Mouse (Mus musculus): ENCODE measurements around the gene Zmpste24. TPM values are rescaled to one million over a fixed set of nuclear protein-coding genes. Genes with fewer than 3 reads are reported as not detected.

Zmpste24 gene
- polyA plus RNA-seq, 1 experiment from 2014 or later: 35.5 TPM

DNA sequence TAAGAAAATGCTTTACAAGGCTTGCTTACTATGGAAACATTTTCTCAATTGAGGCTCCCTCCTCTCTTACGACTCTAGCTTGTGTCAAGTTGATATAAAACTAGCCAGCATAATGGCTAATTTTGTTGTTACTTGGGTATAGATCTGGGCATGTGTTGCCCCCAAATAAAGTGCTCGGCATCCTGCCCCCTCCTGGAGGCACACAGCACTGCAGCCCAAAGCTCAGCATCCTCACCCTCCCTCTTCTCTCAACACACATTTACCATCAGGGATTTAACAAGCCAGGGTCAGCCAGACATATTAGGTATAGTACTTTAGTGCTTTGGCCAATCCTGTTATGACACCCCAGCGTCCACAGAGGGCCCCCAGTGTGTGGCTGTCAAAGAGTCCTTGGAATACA lies 41.7 kb downstream of the Zmpste24 start:
- H3K4me1 ChIP-seq: no peaks in the 10 kb centered on the region
- H3K27me3 ChIP-seq (replicated peaks): no peaks in the 10 kb centered on the region
- H3K4me2 ChIP-seq: no peak overlapping the region
- H3K4me3 ChIP-seq (replicated peaks): no peak overlapping the region
- H3K36me3 ChIP-seq: 0 out of 2 replicates have a peak, but pooled peaks cover 3% of the 10 kb centered on the region
- no peaks in the 10 kb centered on the region for H3K9me3 ChIP-seq
- H3K9ac ChIP-seq: no peak overlapping the region
- H3K27ac ChIP-seq: no peak overlapping the region
- WGBS: 45% methylated on average over 3 of the region's 3 CpGs
- no peak for ATAC-seq (ENCODE audit: insufficient read depth, low FRiP score, low read depth)

DNA sequence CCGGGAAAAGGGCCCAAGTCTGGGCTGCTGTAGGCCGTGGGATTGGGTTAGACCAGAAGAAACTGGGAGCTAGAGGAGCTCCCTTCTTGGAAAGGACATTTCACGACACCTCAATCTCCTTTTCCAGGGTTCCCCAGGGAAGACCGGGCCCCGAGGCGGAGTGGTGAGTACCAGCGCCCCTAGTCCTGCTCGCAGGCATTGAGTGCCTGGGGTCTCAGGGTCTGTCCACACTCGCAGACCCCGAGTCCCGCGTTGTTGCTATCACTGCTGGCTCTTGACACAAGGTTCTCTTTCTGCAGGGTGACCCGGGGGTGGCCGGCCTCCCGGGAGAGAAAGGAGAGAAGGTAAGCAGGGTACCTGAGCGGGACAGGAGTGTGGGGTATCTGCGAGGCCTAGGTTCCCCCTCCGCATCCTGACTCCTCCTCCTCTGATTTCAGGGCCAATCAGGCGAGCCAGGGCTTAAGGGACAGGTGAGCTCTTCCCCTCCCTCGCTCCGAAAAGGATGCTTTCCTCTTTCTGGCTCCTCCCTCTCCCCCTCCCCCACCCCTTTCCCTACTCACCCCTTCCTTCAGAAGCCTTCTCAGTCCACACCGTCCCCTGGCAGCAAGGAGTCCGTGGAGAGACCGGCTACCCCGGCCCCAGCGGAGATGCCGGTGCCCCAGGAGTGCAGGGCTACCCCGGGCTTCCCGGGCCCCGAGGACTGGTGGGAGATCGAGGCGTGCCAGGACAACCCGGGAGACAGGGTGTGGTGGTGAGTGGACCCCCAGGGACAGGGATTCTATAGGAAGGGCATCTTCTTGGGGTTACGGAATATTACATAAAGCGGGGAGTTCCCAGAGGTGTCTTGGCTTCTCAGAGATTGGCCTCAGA lies 45.4 kb downstream of the Zmpste24 start:
- H3K9ac ChIP-seq: no peak overlapping the region
- no peak for ATAC-seq (ENCODE audit: insufficient read depth, low FRiP score, low read depth)
- H3K4me1 ChIP-seq: no peaks in the 10 kb centered on the region
- no peak overlapping the region; the same call in 1 of the 2 replicates for H3K4me2 ChIP-seq
- WGBS: 18% methylated on average over 34 of the region's 35 CpGs
- H3K27ac ChIP-seq: no peak overlapping the region
- H3K9me3 ChIP-seq: no peaks in the 10 kb centered on the region
- no peaks in the 10 kb centered on the region for H3K36me3 ChIP-seq
- no peak overlapping the region for H3K4me3 ChIP-seq (replicated peaks)
- H3K27me3 ChIP-seq (replicated peaks): no peaks in the 10 kb centered on the region

DNA sequence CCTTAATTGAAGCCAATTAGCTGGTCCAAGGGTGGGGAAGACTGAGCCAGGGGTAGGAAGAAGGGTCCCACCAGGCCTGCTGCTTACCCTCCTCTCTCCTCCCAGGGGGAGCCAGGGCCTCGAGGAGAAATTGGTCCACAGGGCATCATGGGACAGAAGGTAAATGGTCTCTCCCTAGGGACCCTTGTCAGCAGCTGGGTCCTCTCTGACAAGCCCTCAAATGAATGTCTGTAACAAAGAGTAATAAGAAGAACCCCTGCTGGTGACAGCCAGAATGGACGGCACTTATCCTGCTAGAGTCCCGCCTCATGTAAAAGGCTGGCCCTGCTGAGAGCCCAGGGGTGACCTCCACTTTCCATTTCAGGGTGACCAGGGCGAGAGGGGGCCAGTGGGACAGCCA lies 46.2 kb downstream of the Zmpste24 start:
- Histone ChIP-seq H3K4me3 (replicated peaks) (no peak overlapping the region), H3K9me3 (no peaks in the 10 kb centered on the region), H3K9ac (no peak overlapping the region), H3K27me3 (replicated peaks) (no peaks in the 10 kb centered on the region), H3K4me1 (no peaks in the 10 kb centered on the region), H3K4me2 (no peak overlapping the region), H3K27ac (no peak overlapping the region), H3K36me3 (no peaks in the 10 kb centered on the region)
- WGBS: 38% methylated on average over 4 of the region's 4 CpGs
- ATAC-seq (ENCODE audit: insufficient read depth, low FRiP score, low read depth): no peak

- H3K27me3 ChIP-seq (replicated peaks): peaks cover 15% of the 10 kb centered on the region; the same call in 1 of the 2 replicates
- H3K27ac ChIP-seq: no peak overlapping the region
- no peak overlapping the region for H3K9ac ChIP-seq
- peaks cover 23% of the 10 kb centered on the region for H3K4me1 ChIP-seq
- WGBS: 74% methylated on average over 3 of the region's 3 CpGs
- H3K4me2 ChIP-seq: no peak overlapping the region
- no peaks in the 10 kb centered on the region for H3K36me3 ChIP-seq
- H3K4me3 ChIP-seq (replicated peaks): no peak overlapping the region
- no peak for ATAC-seq (ENCODE audit: insufficient read depth, low FRiP score, low read depth)
- no peaks in the 10 kb centered on the region for H3K9me3 ChIP-seq
Measured at GRCm38 (mm10) chr4:121042946-121043345, 55.1 kb downstream of the Zmpste24 start.

DNA sequence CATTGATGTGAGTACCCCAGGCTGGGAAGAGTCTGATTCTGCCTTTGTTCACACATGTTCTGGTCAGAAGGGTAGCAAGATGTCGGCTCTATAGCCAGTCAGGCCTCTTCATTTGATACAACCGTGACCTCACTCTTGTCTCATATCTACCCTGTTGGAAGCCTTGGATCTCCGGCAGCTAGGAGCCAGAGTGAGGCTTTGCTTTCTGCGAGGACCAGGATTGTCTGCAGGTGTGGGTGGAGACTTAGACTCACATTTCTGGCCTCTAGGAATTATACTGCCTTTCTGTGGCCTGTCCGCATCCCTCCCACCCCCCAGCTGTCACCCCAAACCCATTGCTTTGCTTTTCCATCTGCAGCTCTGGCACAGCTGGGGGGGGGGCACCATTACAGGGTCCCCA lies 55.6 kb downstream of the Zmpste24 start:
- H3K27me3 ChIP-seq (replicated peaks): peaks cover 15% of the 10 kb centered on the region; the same call in 1 of the 2 replicates
- H3K36me3 ChIP-seq: no peaks in the 10 kb centered on the region
- no peak for ATAC-seq (ENCODE audit: insufficient read depth, low FRiP score, low read depth)
- H3K4me1 ChIP-seq: peaks cover 23% of the 10 kb centered on the region
- no peak overlapping the region for H3K9ac ChIP-seq
- no peak overlapping the region for H3K27ac ChIP-seq
- H3K4me2 ChIP-seq: no peak overlapping the region
- H3K9me3 ChIP-seq: no peaks in the 10 kb centered on the region
- WGBS: 73% methylated on average over 5 of the region's 5 CpGs
- H3K4me3 ChIP-seq (replicated peaks): no peak overlapping the region

DNA sequence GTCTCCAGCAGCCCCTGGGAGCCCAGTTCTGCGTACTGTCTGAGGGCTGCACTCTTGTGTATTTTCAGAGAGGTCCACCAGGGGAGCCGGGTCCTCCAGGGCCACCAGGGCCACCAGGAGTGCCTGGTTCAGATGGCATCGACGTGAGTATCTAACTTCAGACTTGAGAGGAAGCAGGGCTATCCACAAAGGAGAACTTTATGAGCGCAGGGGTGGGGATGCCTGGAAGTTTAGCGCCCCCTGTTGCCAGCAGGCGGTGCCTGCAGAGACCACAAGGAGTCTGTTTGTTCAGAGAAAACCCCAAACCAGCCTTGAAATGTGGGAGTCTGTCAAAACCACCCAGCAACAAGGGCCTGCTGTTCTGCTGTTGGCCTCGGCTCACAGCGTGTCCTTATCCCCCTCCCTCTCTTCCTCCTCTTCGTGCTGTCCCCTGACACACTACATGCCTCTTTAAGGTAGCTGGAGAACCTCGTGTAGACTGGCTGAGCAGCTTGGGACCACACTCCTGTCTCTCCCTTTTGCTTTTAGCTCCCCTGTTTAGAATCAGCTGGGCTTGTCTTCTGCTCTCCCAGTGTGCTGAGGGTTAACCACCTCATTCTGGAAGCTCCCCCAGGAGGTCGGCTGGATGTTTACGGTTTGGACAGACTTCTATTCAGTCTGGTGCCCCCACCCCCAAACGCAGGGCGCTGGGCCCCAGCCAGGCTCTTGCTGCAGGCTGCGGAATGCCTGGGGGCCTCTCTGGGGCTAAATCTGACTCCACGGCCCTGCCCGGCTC lies 57.0 kb downstream of the Zmpste24 start:
- H3K36me3 ChIP-seq: no peaks in the 10 kb centered on the region
- peak overlapping the region; percentile 5; the same call in 1 of the 2 replicates for H3K4me3 ChIP-seq (replicated peaks)
- 9% methylated on average over 18 of the region's 18 CpGs for WGBS
- peaks cover 15% of the 10 kb centered on the region; the same call in 1 of the 2 replicates for H3K27me3 ChIP-seq (replicated peaks)
- H3K27ac ChIP-seq: peak overlapping the region; percentile 86
- peak; percentile 70 for ATAC-seq (ENCODE audit: insufficient read depth, low FRiP score, low read depth)
- H3K9me3 ChIP-seq: no peaks in the 10 kb centered on the region
- no peak overlapping the region for H3K9ac ChIP-seq
- peak overlapping the region; percentile 69 for H3K4me2 ChIP-seq
- peaks cover 23% of the 10 kb centered on the region for H3K4me1 ChIP-seq

DNA sequence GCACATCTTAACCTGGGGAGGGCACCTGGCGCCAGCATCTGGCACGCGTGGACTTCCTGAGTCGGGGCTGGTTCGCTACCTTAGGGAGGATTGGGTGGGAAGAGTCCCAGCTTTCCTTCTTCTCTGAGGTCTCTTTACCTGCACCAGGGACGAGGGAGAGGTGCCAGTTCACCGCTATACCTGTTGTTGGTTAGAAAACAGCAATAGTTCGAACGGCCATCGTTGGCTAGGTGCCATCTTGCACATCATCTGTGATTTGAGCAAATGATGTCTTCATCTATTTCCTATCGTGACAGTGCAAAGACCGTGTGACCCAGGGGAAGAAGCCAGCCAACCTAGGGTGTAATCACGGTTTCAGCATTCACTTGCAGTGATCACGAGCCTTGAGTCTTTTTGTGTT lies 57.7 kb downstream of the Zmpste24 start:
- H3K36me3 ChIP-seq: no peaks in the 10 kb centered on the region
- WGBS: 65% methylated on average over 14 of the region's 14 CpGs
- peaks cover 15% of the 10 kb centered on the region; the same call in 1 of the 2 replicates for H3K27me3 ChIP-seq (replicated peaks)
- H3K4me3 ChIP-seq (replicated peaks): peak overlapping the region; percentile 42
- H3K9ac ChIP-seq: no peak overlapping the region
- no peak for ATAC-seq (ENCODE audit: insufficient read depth, low FRiP score, low read depth)
- H3K27ac ChIP-seq: peak overlapping the region; percentile 86; the same call in 1 of the 2 replicates
- peaks cover 23% of the 10 kb centered on the region for H3K4me1 ChIP-seq
- H3K9me3 ChIP-seq: no peaks in the 10 kb centered on the region
- peak overlapping the region; percentile 69 for H3K4me2 ChIP-seq

- Histone ChIP-seq H3K4me1 (peaks cover 23% of the 10 kb centered on the region), H3K4me3 (replicated peaks) (peak within 1 kb of the TSS; percentile 42), H3K4me2 (peak within 1 kb of the TSS; percentile 69), H3K9me3 (no peaks in the 10 kb centered on the region), H3K9ac (0 out of 2 replicates have a peak within 1 kb of the TSS, but pooled peaks have one; percentile 5), H3K27ac (no peak within 1 kb of the TSS), H3K36me3 (no peaks in the 10 kb centered on the region), H3K27me3 (replicated peaks) (peaks cover 15% of the 10 kb centered on the region; the same call in 1 of the 2 replicates)
- WGBS: 2% methylated on average over 46 of the region's 46 CpGs
- no peak for ATAC-seq (ENCODE audit: insufficient read depth, low FRiP score, low read depth)
Measured at GRCm38 (mm10) chr4:121039331-121040115, 58.5 kb downstream of the Zmpste24 start, which contains the start of gene Col9a2. Gene Col9a2, plus strand, starts transcription at chr4:121039385.

DNA sequence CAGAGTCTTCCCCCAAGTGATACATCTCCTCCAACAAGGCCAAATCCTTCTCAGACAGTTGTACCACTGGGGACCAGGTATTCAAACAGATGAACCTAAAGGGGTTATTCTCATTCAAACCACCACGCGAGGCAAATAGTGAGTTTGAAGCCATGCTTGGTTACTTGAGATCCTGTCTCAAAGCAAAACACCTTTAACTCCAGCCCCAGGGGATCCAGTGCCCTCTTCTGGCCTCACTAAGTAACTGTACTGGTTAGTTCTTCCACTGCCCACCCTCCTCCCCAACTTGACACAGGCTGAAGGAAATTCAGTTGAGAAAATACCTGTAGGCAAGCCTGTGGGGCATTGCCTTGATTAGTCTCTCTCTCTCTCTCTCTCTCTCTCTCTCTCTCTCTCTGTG lies 65.0 kb downstream of the Zmpste24 start:
- H3K4me2 ChIP-seq: no peak overlapping the region
- no peak for ATAC-seq (ENCODE audit: insufficient read depth, low FRiP score, low read depth)
- H3K9ac ChIP-seq: no peak overlapping the region
- H3K27me3 ChIP-seq (replicated peaks): peaks cover under 1% of the 10 kb centered on the region; the same call in 1 of the 2 replicates
- 68% methylated on average over 2 of the region's 2 CpGs for WGBS
- no peaks in the 10 kb centered on the region for H3K36me3 ChIP-seq
- no peak overlapping the region for H3K4me3 ChIP-seq (replicated peaks)
- no peak overlapping the region for H3K27ac ChIP-seq
- H3K9me3 ChIP-seq: no peaks in the 10 kb centered on the region
- no peaks in the 10 kb centered on the region for H3K4me1 ChIP-seq

DNA sequence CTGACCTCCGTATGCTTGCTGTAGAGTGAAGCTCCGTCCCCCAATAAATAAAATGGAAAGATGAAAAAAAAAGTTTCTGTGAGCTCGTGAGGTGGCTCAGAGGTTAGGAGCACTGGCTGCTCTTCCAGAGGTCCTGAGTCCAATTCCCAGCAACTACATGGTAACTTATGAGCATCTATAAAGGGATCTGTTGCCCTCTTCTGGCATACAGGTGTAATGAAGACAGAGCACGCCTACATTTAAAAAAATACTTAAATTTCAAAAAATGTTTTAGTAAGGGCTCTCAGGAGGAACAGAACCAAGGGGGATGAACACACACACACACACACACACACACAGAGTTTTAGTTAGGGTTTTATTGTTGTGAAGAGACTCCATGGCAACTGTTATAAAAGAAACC lies 66.6 kb downstream of the Zmpste24 start:
- no peak overlapping the region for H3K4me3 ChIP-seq (replicated peaks)
- no peaks in the 10 kb centered on the region for H3K27me3 ChIP-seq (replicated peaks)
- H3K27ac ChIP-seq: no peak overlapping the region
- 50% methylated on average over 4 of the region's 4 CpGs for WGBS
- H3K4me2 ChIP-seq: no peak overlapping the region
- H3K36me3 ChIP-seq: no peaks in the 10 kb centered on the region
- H3K9ac ChIP-seq: no peak overlapping the region
- no peaks in the 10 kb centered on the region for H3K4me1 ChIP-seq
- no peaks in the 10 kb centered on the region for H3K9me3 ChIP-seq
- ATAC-seq (ENCODE audit: insufficient read depth, low FRiP score, low read depth): no peak

- Histone ChIP-seq H3K36me3 (no peaks in the 10 kb centered on the region), H3K4me3 (replicated peaks) (no peak overlapping the region), H3K27ac (no peak overlapping the region), H3K4me1 (no peaks in the 10 kb centered on the region), H3K4me2 (no peak overlapping the region), H3K27me3 (replicated peaks) (no peaks in the 10 kb centered on the region), H3K9ac (no peak overlapping the region), H3K9me3 (no peaks in the 10 kb centered on the region)
- ATAC-seq (ENCODE audit: insufficient read depth, low FRiP score, low read depth): no peak
- 71% methylated on average over 3 of the region's 3 CpGs for WGBS
Measured at GRCm38 (mm10) chr4:121029632-121030031, 68.4 kb downstream of the Zmpste24 start.

Measured in stomach, embryonic 15.5 days (tissue).